Mouse (Mus musculus): ENCODE data around the gene Thbs2.

GRCm38 (mm10) chr17:14677198-14677597 is 16.8 kb downstream of the Thbs2 start:
- TF ChIP-seq POLR2A (IDR thresholded peaks at IDR 0.05; ENCODE audit: low read depth, low read length) (no peak), CTCF (IDR thresholded peaks at IDR 0.05; ENCODE audit: extremely low read depth, insufficient read depth, insufficient read length, insufficient replicate concordance) (no peak)
